Mouse (Mus musculus) liver, adult (tissue): Measurements from ENCODE around the gene Olfr129.

ENCODE experiments used
- GATA4 ChIP-seq: IDR thresholded peaks from 2 replicates; pipeline ENCODE4 v1.6.1; 2014; ENCODE audit warnings: mild to moderate bottlenecking, low read length; ENCODE audit not compliant: insufficient replicate concordance

Gene Olfr129

GRCm38 (mm10) chr17:38059979-38060378, at the start of gene Olfr129:
Olfr129 (minus strand) TSS chr17:38060079.
- no peak for TF ChIP-seq GATA4

GRCm38 (mm10) chr17:38088593-38088992, 28.7 kb upstream of the Olfr129 start, which contains the start of gene Olfr131:
Olfr131 (minus strand) TSS chr17:38088693.
- TF ChIP-seq GATA4: no peak

- no peak for TF ChIP-seq GATA4
Measured at GRCm38 (mm10) chr17:38082364-38082763, 22.5 kb upstream of the Olfr129 start.

GRCm38 (mm10) chr17:38063621-38064020, 3.7 kb upstream of the Olfr129 start, which contains the start of gene Olfr130:
Olfr130 (plus strand) TSS chr17:38063921.
- TF ChIP-seq GATA4: no peak

GRCm38 (mm10) chr17:38026297-38026696, 33.6 kb downstream of the Olfr129 start:
- no peak for TF ChIP-seq GATA4

- no peak for TF ChIP-seq GATA4
Measured at GRCm38 (mm10) chr17:38016341-38016740, 43.5 kb downstream of the Olfr129 start.

GRCm38 (mm10) chr17:38004996-38005395, 54.9 kb downstream of the Olfr129 start:
- no peak for TF ChIP-seq GATA4
